Mouse (Mus musculus): ENCODE measurements around the gene Zfp931. TPM values are rescaled to one million over a fixed set of nuclear protein-coding genes. Genes with fewer than 3 reads are reported as not detected.
A peak's percentile ranks its signal among the peaks of the same experiment; 100 is the strongest.
"Not testable (repeated sequence)": the region's sequence is repeated elsewhere in the genome, so short reads cannot be mapped to it uniquely, and the experiment has no call there.

Gene Zfp931
- polyA plus RNA-seq, 1 experiment from 2014 or later: 10.6 TPM

- TF ChIP-seq EP300 (IDR thresholded peaks at IDR 0.05) (no peak), CTCF (IDR thresholded peaks at IDR 0.05) (peak; percentile 68)
- Histone ChIP-seq H3K4me2 (replicated peaks; ENCODE audit: low read depth, low read length) (no peak overlapping the region), H3K36me3 (ENCODE audit: insufficient read depth, low read length) (no peaks in the 10 kb centered on the region), H3K4me3 (ENCODE audit: low read depth, low read length) (no peak overlapping the region), H3K27me3 (replicated peaks; ENCODE audit: insufficient read depth, low read length) (no peaks in the 10 kb centered on the region), H3K9me3 (ENCODE audit: low read length) (no peaks in the 10 kb centered on the region), H3K27ac (ENCODE audit: low read length) (no peak overlapping the region), H3K4me1 (ENCODE audit: insufficient read depth, low read depth, low read length) (no peaks in the 10 kb centered on the region), H3K9ac (replicated peaks; ENCODE audit: low read depth) (no peak overlapping the region)
- DNase-seq (ENCODE audit: low spot score) (peak; percentile 10), ATAC-seq (no peak)
- WGBS: 6% methylated on average over 2 of the region's 2 CpGs
Measured at GRCm38 (mm10) chr2:178098021-178098420, 19.7 kb upstream of the Zfp931 start.

DNA sequence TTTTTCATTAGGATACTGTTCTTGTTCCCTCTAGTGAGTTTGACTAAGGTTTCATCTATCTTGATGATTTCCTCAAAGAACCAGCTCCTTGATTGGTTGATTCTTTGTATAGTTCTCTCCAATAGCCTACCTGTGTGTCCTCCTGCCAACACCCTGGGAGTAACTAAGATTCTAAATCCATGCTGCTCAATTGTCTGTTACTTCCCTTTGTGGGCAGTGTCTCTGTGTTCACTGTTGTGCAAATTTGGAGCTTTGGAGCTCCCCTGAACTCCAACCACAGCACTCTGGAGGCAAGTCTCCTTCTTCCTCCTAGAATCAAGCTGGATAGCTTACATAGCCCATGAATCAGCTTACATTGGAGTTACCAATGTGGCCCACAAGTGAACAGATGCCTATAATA lies 11.3 kb upstream of the Zfp931 start:
- no peaks in the 10 kb centered on the region for H3K36me3 ChIP-seq (ENCODE audit: insufficient read depth, low read length)
- no peak overlapping the region for H3K4me3 ChIP-seq (ENCODE audit: low read depth, low read length)
- DNase-seq (ENCODE audit: low spot score): no peak
- no peak for ATAC-seq
- no peaks in the 10 kb centered on the region for H3K9me3 ChIP-seq (ENCODE audit: low read length)
- H3K4me1 ChIP-seq (ENCODE audit: insufficient read depth, low read depth, low read length): no peaks in the 10 kb centered on the region
- H3K9ac ChIP-seq (replicated peaks; ENCODE audit: low read depth): no peak overlapping the region
- H3K4me2 ChIP-seq (replicated peaks; ENCODE audit: low read depth, low read length): no peak overlapping the region
- no peak for TF ChIP-seq CTCF (IDR thresholded peaks at IDR 0.05)
- no peaks in the 10 kb centered on the region for H3K27me3 ChIP-seq (replicated peaks; ENCODE audit: insufficient read depth, low read length)
- no peak overlapping the region for H3K27ac ChIP-seq (ENCODE audit: low read length)

DNA sequence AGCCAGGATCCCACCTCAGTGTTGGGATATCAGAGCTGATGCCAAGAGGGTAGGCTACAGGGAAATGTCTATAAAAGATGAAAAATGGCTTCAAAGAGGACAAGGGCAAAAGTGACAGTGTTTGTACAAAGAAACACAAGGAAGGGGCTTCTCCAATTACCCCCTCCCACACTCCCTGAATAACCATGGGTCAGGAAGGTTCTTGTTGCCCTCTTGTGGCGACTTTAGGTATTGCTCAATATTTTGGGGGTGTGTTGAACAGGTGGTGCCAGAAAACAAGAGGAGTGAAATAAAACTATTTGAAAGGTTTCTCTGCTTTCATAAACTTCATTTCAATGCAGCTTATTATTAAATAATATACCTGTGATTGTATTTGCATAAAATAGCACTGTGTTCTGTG lies 20.1 kb downstream of the Zfp931 start:
- H3K9me3 ChIP-seq (ENCODE audit: low read length): no peaks in the 10 kb centered on the region
- TF ChIP-seq EP300 (IDR thresholded peaks at IDR 0.05) (no peak), CTCF (IDR thresholded peaks at IDR 0.05) (peak; percentile 86)
- H3K27me3 ChIP-seq (replicated peaks; ENCODE audit: insufficient read depth, low read length): no peaks in the 10 kb centered on the region
- ATAC-seq (no peak), DNase-seq (ENCODE audit: low spot score) (peak; percentile 15)
- 0% methylated on average over 1 of the region's 1 CpGs for WGBS
- H3K27ac ChIP-seq (ENCODE audit: low read length): no peak overlapping the region
- H3K4me3 ChIP-seq (ENCODE audit: low read depth, low read length): no peak overlapping the region
- H3K4me2 ChIP-seq (replicated peaks; ENCODE audit: low read depth, low read length): no peak overlapping the region
- no peaks in the 10 kb centered on the region for H3K36me3 ChIP-seq (ENCODE audit: insufficient read depth, low read length)
- H3K9ac ChIP-seq (replicated peaks; ENCODE audit: low read depth): no peak overlapping the region
- H3K4me1 ChIP-seq (ENCODE audit: insufficient read depth, low read depth, low read length): no peaks in the 10 kb centered on the region

DNA sequence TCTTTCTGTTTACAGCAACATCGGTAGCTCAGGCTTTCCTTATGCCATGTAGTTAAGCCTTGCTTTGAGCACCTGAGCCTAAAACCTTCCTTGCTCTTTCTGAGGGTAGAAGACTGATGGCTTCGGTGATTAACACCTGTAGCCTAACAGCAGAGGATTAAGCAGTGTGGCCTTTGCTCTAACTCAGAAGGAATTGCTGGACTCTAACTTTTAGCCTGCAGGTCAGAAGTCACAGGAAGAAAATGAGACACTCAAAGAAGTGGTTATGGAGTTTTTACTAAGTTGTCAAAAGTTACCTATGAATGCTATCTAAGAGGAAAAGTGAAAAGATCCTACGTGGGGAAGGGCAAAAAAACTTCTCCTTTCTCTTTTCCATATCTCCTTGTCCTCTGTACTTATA lies 50.7 kb downstream of the Zfp931 start:
- H3K4me1 ChIP-seq (ENCODE audit: insufficient read depth, low read depth, low read length); H3K27ac ChIP-seq (ENCODE audit: low read length); H3K9ac ChIP-seq (replicated peaks; ENCODE audit: low read depth); H3K9me3 ChIP-seq (ENCODE audit: low read length); H3K36me3 ChIP-seq (ENCODE audit: insufficient read depth, low read length); H3K4me3 ChIP-seq (ENCODE audit: low read depth, low read length); H3K4me2 ChIP-seq (replicated peaks; ENCODE audit: low read depth, low read length); H3K27me3 ChIP-seq (replicated peaks; ENCODE audit: insufficient read depth, low read length); DNase-seq (ENCODE audit: low spot score); ATAC-seq: not testable (repeated sequence)
- 87% methylated on average over 2 of the region's 3 CpGs for WGBS

DNA sequence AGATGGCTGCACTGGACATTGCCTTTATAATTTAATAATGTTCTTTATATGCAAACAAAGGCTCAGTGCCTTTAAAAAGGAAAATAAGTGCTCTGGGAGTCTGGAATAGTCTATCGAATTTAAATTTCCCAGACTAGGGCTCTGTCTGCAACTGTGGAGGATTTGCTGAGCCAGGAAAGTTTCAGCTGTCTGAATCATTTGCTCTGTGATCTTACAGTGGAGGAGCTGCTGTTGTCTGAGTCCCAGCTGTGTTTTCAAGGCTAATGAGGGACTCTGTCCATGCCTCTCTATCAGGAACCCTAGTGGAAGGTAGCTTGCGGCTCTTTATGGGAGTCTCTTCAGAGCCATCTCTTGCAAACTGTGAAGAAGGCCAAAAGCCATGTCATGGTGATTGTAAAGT lies 54.4 kb downstream of the Zfp931 start:
- H3K27me3 ChIP-seq (replicated peaks; ENCODE audit: insufficient read depth, low read length); H3K4me1 ChIP-seq (ENCODE audit: insufficient read depth, low read depth, low read length); H3K36me3 ChIP-seq (ENCODE audit: insufficient read depth, low read length); ATAC-seq; H3K27ac ChIP-seq (ENCODE audit: low read length); H3K9me3 ChIP-seq (ENCODE audit: low read length); DNase-seq (ENCODE audit: low spot score); H3K9ac ChIP-seq (replicated peaks; ENCODE audit: low read depth): not testable (repeated sequence)
- 23% methylated on average over 2 of the region's 2 CpGs for WGBS
- H3K4me3 ChIP-seq (ENCODE audit: low read depth, low read length): peak overlapping the region; percentile 46
- H3K4me2 ChIP-seq (replicated peaks; ENCODE audit: low read depth, low read length): peak overlapping the region; percentile 56

DNA sequence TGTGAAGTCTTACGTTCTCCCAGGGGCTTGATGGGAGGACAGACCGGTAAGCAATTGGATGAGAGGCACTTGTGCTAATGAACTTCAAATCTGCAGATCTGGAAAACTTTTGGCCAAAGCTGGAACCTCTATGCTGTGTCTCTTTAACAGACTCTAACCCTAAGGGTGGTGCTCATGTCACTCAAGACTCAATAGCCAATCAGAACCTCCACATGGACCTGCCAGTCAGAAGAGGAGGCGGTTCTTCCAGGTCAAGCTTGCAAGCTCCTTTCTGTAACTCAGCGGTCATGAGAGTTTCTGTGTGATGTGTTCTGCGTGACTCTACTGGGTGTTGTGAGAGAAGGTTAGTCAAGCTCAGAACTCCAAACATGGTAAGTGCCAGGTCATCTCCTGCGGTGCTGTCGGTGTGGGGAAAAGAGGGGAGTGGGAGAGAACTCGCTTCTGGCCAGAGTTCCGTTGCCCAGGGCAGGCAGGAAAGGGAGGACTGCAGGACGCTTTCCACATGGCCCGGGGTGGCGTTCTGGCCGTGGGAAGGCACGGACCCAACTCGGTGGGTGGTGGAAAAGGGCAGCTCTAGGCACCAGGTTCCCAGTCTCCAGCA lies 55.2 kb downstream of the Zfp931 start, which contains the start of gene Zfp971:
TSS of gene Zfp971 (plus strand) at position 274 of the 601 bp plus-strand sequence.
- H3K4me2 ChIP-seq (replicated peaks; ENCODE audit: low read depth, low read length): peak within 1 kb of the TSS; percentile 56
- 2% methylated on average over 12 of the region's 15 CpGs for WGBS
- not testable (repeated sequence) for H3K4me1 ChIP-seq (ENCODE audit: insufficient read depth, low read depth, low read length); H3K27ac ChIP-seq (ENCODE audit: low read length); H3K27me3 ChIP-seq (replicated peaks; ENCODE audit: insufficient read depth, low read length); H3K36me3 ChIP-seq (ENCODE audit: insufficient read depth, low read length); ATAC-seq; H3K9me3 ChIP-seq (ENCODE audit: low read length)
- H3K9ac ChIP-seq (replicated peaks; ENCODE audit: low read depth): peak within 1 kb of the TSS; percentile 41
- peak; percentile 33 for DNase-seq (ENCODE audit: low spot score)
- H3K4me3 ChIP-seq (ENCODE audit: low read depth, low read length): peak within 1 kb of the TSS; percentile 46

DNA sequence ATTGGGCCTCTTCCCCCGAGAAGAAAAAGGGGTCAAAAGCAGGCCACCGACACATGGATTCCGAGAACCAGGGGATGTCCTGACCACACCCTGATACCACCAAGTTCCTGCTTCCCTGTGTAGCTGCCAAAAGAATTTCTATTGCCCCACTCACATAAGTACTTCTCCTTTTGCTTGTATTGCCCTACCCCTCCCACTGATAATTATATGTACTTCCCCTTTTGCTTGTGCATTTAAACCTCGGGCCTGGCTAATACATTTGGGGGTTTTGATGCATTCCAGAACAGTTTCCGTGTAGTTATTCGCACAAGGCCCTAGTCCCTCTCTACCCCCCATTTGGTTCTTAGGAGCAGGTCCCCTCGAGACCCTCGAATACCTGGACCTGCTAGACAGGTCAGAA lies 57.5 kb downstream of the Zfp931 start:
- 58% methylated on average over 8 of the region's 8 CpGs for WGBS

DNA sequence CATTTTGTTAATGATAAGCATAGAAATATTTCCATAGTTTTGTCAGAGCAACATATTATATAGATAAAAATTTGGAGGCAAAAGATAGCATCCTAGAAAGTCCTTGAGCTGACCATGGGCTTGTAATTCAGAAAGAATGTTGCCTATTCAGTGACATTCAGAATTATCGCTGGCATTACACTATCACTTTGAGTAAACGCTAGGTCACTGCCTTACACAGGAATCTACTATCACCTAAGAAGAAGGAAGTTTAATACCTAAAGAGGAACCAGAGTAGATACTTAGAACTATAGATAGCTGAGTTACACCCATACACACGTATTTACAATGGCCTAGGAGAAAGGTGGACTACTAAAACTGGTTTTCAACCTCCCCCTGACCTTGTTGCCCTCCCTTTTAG lies 58.8 kb downstream of the Zfp931 start:
- H3K4me3 ChIP-seq (ENCODE audit: low read depth, low read length); DNase-seq (ENCODE audit: low spot score); H3K27me3 ChIP-seq (replicated peaks; ENCODE audit: insufficient read depth, low read length); H3K4me2 ChIP-seq (replicated peaks; ENCODE audit: low read depth, low read length); H3K4me1 ChIP-seq (ENCODE audit: insufficient read depth, low read depth, low read length); H3K9ac ChIP-seq (replicated peaks; ENCODE audit: low read depth); H3K9me3 ChIP-seq (ENCODE audit: low read length); H3K27ac ChIP-seq (ENCODE audit: low read length); H3K36me3 ChIP-seq (ENCODE audit: insufficient read depth, low read length); ATAC-seq: not testable (repeated sequence)
- WGBS: 59% methylated on average over 3 of the region's 3 CpGs

More for the DNA sequence above, 57.5 kb downstream of the Zfp931 start:
- H3K9me3 ChIP-seq (ENCODE audit: low read length); H3K4me1 ChIP-seq (ENCODE audit: insufficient read depth, low read depth, low read length); H3K4me2 ChIP-seq (replicated peaks; ENCODE audit: low read depth, low read length); ATAC-seq; H3K27me3 ChIP-seq (replicated peaks; ENCODE audit: insufficient read depth, low read length); H3K9ac ChIP-seq (replicated peaks; ENCODE audit: low read depth); H3K36me3 ChIP-seq (ENCODE audit: insufficient read depth, low read length); H3K27ac ChIP-seq (ENCODE audit: low read length); H3K4me3 ChIP-seq (ENCODE audit: low read depth, low read length): not testable (repeated sequence)
- DNase-seq (ENCODE audit: low spot score): peak; percentile 28

Data from lung, postnatal 0 days (tissue).